Mouse (Mus musculus): ENCODE measurements at regions not wholly inside any gene's neighbourhood (a gene's known extent, or its start where the extent isn't known, plus 50 kb on each side); places are given as distances from the start of the nearest gene placed in this dataset.

- no peak for DNase-seq
- intact Hi-C loops (cut with DNase I), result no loop called here
Measured at GRCm38 (mm10) chr3:147166555-147166954, 314.4 kb downstream of the Ttll7 start.

- no peak for DNase-seq
- intact Hi-C loops (cut with DNase I), result no loop called here
Measured at GRCm38 (mm10) chr3:147169215-147169614, 317.0 kb downstream of the Ttll7 start.

- DNase-seq, result no peak
- intact Hi-C loops (cut with DNase I), result no loop called here
Measured at GRCm38 (mm10) chr3:147170106-147170505, 317.9 kb downstream of the Ttll7 start.

GRCm38 (mm10) chr3:147178746-147179145, 326.6 kb downstream of the Ttll7 start:
- DNase-seq, result no peak
- intact Hi-C loops (cut with DNase I), result no loop called here

GRCm38 (mm10) chr3:147180711-147181110, 328.5 kb downstream of the Ttll7 start:
- intact Hi-C loops (cut with DNase I), result no loop called here

GRCm38 (mm10) chr3:147181501-147182365, 329.6 kb downstream of the Ttll7 start:
- intact Hi-C loops (cut with DNase I), result no loop called here
- DNase-seq, result no peak

More at GRCm38 (mm10) chr3:147180711-147181110, 328.5 kb downstream of the Ttll7 start:
- no peak for DNase-seq

- DNase-seq, result peak in 1 of 2 experiments; percentile 8
- intact Hi-C loops (cut with DNase I), result no loop called here
Measured at GRCm38 (mm10) chr3:147182366-147182875, 330.3 kb downstream of the Ttll7 start.

GRCm38 (mm10) chr3:147183656-147184290, 331.6 kb downstream of the Ttll7 start:
- intact Hi-C loops (cut with DNase I), result no loop called here
- no peak for DNase-seq

- intact Hi-C loops (cut with DNase I), result no loop called here
Measured at GRCm38 (mm10) chr3:147189737-147190136, 337.6 kb downstream of the Ttll7 start.

GRCm38 (mm10) chr3:147196626-147197025, 344.5 kb downstream of the Ttll7 start:
- intact Hi-C loops (cut with DNase I), result no loop called here
- no peak for DNase-seq

More at GRCm38 (mm10) chr3:147189737-147190136, 337.6 kb downstream of the Ttll7 start:
- DNase-seq, result no peak

- DNase-seq, result no peak
- intact Hi-C loops (cut with DNase I), result no loop called here
Measured at GRCm38 (mm10) chr3:147197215-147197614, 345.0 kb downstream of the Ttll7 start.

- no peak for DNase-seq
- intact Hi-C loops (cut with DNase I), result no loop called here
Measured at GRCm38 (mm10) chr3:147211127-147211940, 359.2 kb downstream of the Ttll7 start.

- intact Hi-C loops (cut with DNase I), result no loop called here
Measured at GRCm38 (mm10) chr3:147228663-147229062, 376.5 kb downstream of the Ttll7 start.

GRCm38 (mm10) chr3:147230594-147230993, 378.4 kb downstream of the Ttll7 start:
- DNase-seq, result no peak
- intact Hi-C loops (cut with DNase I), result no loop called here

More at GRCm38 (mm10) chr3:147228663-147229062, 376.5 kb downstream of the Ttll7 start:
- no peak for DNase-seq

GRCm38 (mm10) chr3:147238398-147238797, 386.2 kb downstream of the Ttll7 start:
- intact Hi-C loops (cut with DNase I), result no loop called here
- DNase-seq, result no peak

- no peak for DNase-seq
- intact Hi-C loops (cut with DNase I), result no loop called here
Measured at GRCm38 (mm10) chr3:147240651-147241050, 388.5 kb downstream of the Ttll7 start.

GRCm38 (mm10) chr3:147244911-147245430, 392.8 kb downstream of the Ttll7 start:
- intact Hi-C loops (cut with DNase I), result no loop called here
- DNase-seq, result no peak

GRCm38 (mm10) chr3:147246141-147246540, 394.0 kb downstream of the Ttll7 start:
- intact Hi-C loops (cut with DNase I), result no loop called here
- DNase-seq, result no peak

- intact Hi-C loops (cut with DNase I), result no loop called here
Measured at GRCm38 (mm10) chr3:147249466-147249865, 397.3 kb downstream of the Ttll7 start.

GRCm38 (mm10) chr3:147249906-147250305, 397.7 kb downstream of the Ttll7 start:
- DNase-seq, result no peak
- intact Hi-C loops (cut with DNase I), result no loop called here

More at GRCm38 (mm10) chr3:147249466-147249865, 397.3 kb downstream of the Ttll7 start:
- no peak for DNase-seq
